Mouse (Mus musculus): ENCODE results near the gene Abhd4.

- TF ChIP-seq E2F4 (IDR thresholded peaks at IDR 0.05; ENCODE audit: insufficient read depth): no peak
- no peak for TF ChIP-seq POLR2A (IDR thresholded peaks at IDR 0.05; ENCODE audit: insufficient read length, low read depth)
- no peak for TF ChIP-seq CEBPB (IDR thresholded peaks at IDR 0.05; ENCODE audit: insufficient read depth, poor library complexity, severe bottlenecking)
- TF ChIP-seq SRF (IDR thresholded peaks at IDR 0.05; ENCODE audit: control insufficient read depth, insufficient read length, low read depth): no peak
- TF ChIP-seq USF1 (IDR thresholded peaks at IDR 0.05; ENCODE audit: low read depth): no peak
- no peak for TF ChIP-seq MYOD1 (IDR thresholded peaks at IDR 0.05; ENCODE audit: control insufficient read depth in 1 of 3, insufficient read length in 2 of 3, low read depth in 2 of 3)
- no peak for TF ChIP-seq TCF12 (IDR thresholded peaks at IDR 0.05; ENCODE audit: insufficient read depth, poor library complexity, severe bottlenecking)
- no peak for TF ChIP-seq MAX (IDR thresholded peaks at IDR 0.05; ENCODE audit: low read depth)
- TF ChIP-seq POLR2AphosphoS2 (IDR thresholded peaks at IDR 0.05; ENCODE audit: insufficient read length, low read depth): no peak
- no peak for TF ChIP-seq REST (IDR thresholded peaks at IDR 0.05; ENCODE audit: insufficient read depth, insufficient read length)
- no peak for TF ChIP-seq MYOG (IDR thresholded peaks at IDR 0.05; ENCODE audit: control insufficient read depth in 1 of 3, insufficient read depth in 1 of 3, insufficient read length in 2 of 3, low read depth in 2 of 3)
- TF ChIP-seq TCF3 (IDR thresholded peaks at IDR 0.05; ENCODE audit: insufficient read length, low read depth): no peak
Measured at GRCm38 (mm10) chr14:54276446-54276845, 22.5 kb downstream of the Abhd4 start.

Data from myocyte (in vitro differentiated cells).